Mouse (Mus musculus) B cell, adult (primary cell): Measurements from ENCODE around the gene Klrb1a. TPM values are rescaled to one million over a fixed set of nuclear protein-coding genes. Genes with fewer than 3 reads are reported as not detected.

ENCODE experiments used
- total RNA-seq: library from RNA; stranded (reverse); gene quantifications from 4 replicates; pipeline ENCODE4 v1.2.4, GENCODE M21; 2023; ENCODE audit not compliant: inconsistent age

Gene Klrb1a
- total RNA-seq: 1.1 TPM in 1 of 4 replicates, not detected in the others

GRCm38 (mm10) chr6:128623433-128623832 is at the start of gene Klrb1a:
TSS of gene Klrb1a (minus strand) at chr6:128623533.

GRCm38 (mm10) chr6:128662206-128662605 is 38.9 kb upstream of the Klrb1a start, which contains the start of gene Clec2h:
TSS of gene Clec2h (plus strand) at chr6:128662385.

GRCm38 (mm10) chr6:128581508-128581907 is 41.8 kb downstream of the Klrb1a start, which contains the start of gene A2ml1:
TSS of gene A2ml1 (minus strand) at chr6:128581608.

Other genes with a start within 250 kb of the Klrb1a start
- not detected in 4 replicates for gene Tex52, start 248.1 kb downstream of the Klrb1a start, total RNA-seq
- gene Gm44596, start 248.0 kb downstream of the Klrb1a start, total RNA-seq: not detected in 4 replicates
- gene Nrip2, start 224.2 kb downstream of the Klrb1a start, total RNA-seq: not detected in 4 replicates
- gene Itfg2, start 198.6 kb downstream of the Klrb1a start, total RNA-seq: 40.0 to 51.5 TPM (median 49.4 TPM) in 4 replicates
- gene Fkbp4, start 184.9 kb downstream of the Klrb1a start, total RNA-seq: 78.3 to 103 TPM (median 84.6 TPM) in 4 replicates
- not detected in 4 replicates for gene Pzp, start 96.8 kb downstream of the Klrb1a start, total RNA-seq
- not detected in 4 replicates for gene A2ml1, start 41.9 kb downstream of the Klrb1a start, total RNA-seq
- 126 to 155 TPM (median 143 TPM) in 4 replicates for gene Clec2h, start 38.9 kb upstream of the Klrb1a start, total RNA-seq
- not detected in 4 replicates for gene Klrb1, start 99.5 kb upstream of the Klrb1a start, total RNA-seq
- gene Klrb1c, start 165.7 kb upstream of the Klrb1a start, total RNA-seq: 0.99 to 1.3 TPM (median 1.1 TPM) in 4 replicates
- not detected in 4 replicates for gene Gm44511, start 202.8 kb upstream of the Klrb1a start, total RNA-seq
- 0.71 TPM in 1 of 4 replicates, not detected in the others for gene Klrb1b, start 202.8 kb upstream of the Klrb1a start, total RNA-seq